ENCODE assay signal across 21 mouse cellular contexts in genomic region chr6:125309406-125309805, GRCm38 (mm10). TPM values are rescaled to one million over a fixed set of nuclear protein-coding genes. Genes with fewer than 3 reads are reported as not detected.
DNase-seq lines count a peak whose midpoint lies in the region; ATAC-seq and TF ChIP-seq lines count a peak whose summit lies in the region.
"Had no signal": no experiment of that assay in that cellular context is flagged by ENCODE, and none has a peak within 500 bp of the region (broad histone marks: within the 10 kb centered on the region; RNA-seq: fewer than 3 reads in every experiment).

No protein-coding gene starts in this region.

- no peaks in the 10 kb centered on the region for H3K9me3 ChIP-seq in heart, embryonic 10.5 days
- H3K9me3 ChIP-seq in stomach, embryonic 16.5 days (replicated peaks; ENCODE audit: control insufficient read depth, low read length): no peaks in the 10 kb centered on the region
- no peaks in the 10 kb centered on the region for H3K9me3 ChIP-seq in stomach, postnatal 0 days (ENCODE audit: control insufficient read depth, low read length)
- H3K9me3 ChIP-seq: heart, embryonic 15.5 days; neural tube, embryonic 13.5 days had no signal

- whole genome bisulfite sequencing in heart, embryonic 10.5 days: 32% methylated on average over 5 of the region's 5 CpGs
- WGBS in stomach, embryonic 16.5 days: 55% methylated on average over 5 of the region's 5 CpGs
- 53% methylated on average over 5 of the region's 5 CpGs for WGBS in stomach, postnatal 0 days

- no peak for ATAC-seq in stomach, embryonic 16.5 days (ENCODE audit: insufficient read depth, low FRiP score)
- no peak for ATAC-seq in stomach, postnatal 0 days (ENCODE audit: low FRiP score, low TSS enrichment)
- no peak for ATAC-seq in inflammation-experienced regulatory T-cells, adult 6 months
- ATAC-seq: forebrain, embryonic 16.5 days had no signal

- H3K4me1 ChIP-seq in heart, embryonic 10.5 days: peaks cover 41% of the 10 kb centered on the region
- H3K4me1 ChIP-seq in stomach, embryonic 16.5 days (ENCODE audit: control insufficient read depth, insufficient read depth, low read length): peaks cover 20% of the 10 kb centered on the region
- H3K4me1 ChIP-seq in stomach, postnatal 0 days (replicated peaks; ENCODE audit: control insufficient read depth, insufficient read depth): peaks cover 18% of the 10 kb centered on the region

- no peaks in the 10 kb centered on the region for H3K27me3 ChIP-seq in heart, embryonic 10.5 days (ENCODE audit: insufficient read depth, poor library complexity, severe bottlenecking)
- H3K27me3 ChIP-seq in stomach, embryonic 16.5 days (ENCODE audit: control insufficient read depth, insufficient read depth, low read length): no peaks in the 10 kb centered on the region
- no peaks in the 10 kb centered on the region for H3K27me3 ChIP-seq in stomach, postnatal 0 days (ENCODE audit: control insufficient read depth, insufficient read depth, low read length)
- H3K27me3 ChIP-seq: heart, embryonic 15.5 days; neural tube, embryonic 13.5 days had no signal

- H3K4me2 ChIP-seq in stomach, embryonic 16.5 days (ENCODE audit: low read depth, low read length): no peak overlapping the region
- H3K4me2 ChIP-seq in stomach, postnatal 0 days (replicated peaks; ENCODE audit: low read depth): no peak overlapping the region
- H3K4me2 ChIP-seq: lung, embryonic 14.5 days had no signal

- TF ChIP-seq CTCF in stomach, postnatal 0 days (IDR thresholded peaks at IDR 0.05; ENCODE audit: low read depth): no peak

- H3K36me3 ChIP-seq in heart, embryonic 10.5 days: peaks cover 52% of the 10 kb centered on the region
- H3K36me3 ChIP-seq in stomach, embryonic 16.5 days (ENCODE audit: control insufficient read depth, insufficient read depth, low read length): peaks cover 14% of the 10 kb centered on the region
- peaks cover 18% of the 10 kb centered on the region for H3K36me3 ChIP-seq in stomach, postnatal 0 days (ENCODE audit: control insufficient read depth, insufficient read depth, low read length)
- H3K36me3 ChIP-seq: neural tube, embryonic 13.5 days had no signal

- no peak for DNase-seq in heart, embryonic 10.5 days (ENCODE audit: low spot score)
- no peak for DNase-seq in heart, adult 11 months
- DNase-seq in kidney, postnatal 25 days: peak; percentile 31 to 59
- no peak for DNase-seq in kidney, adult 11 months
- DNase-seq in stomach, postnatal 0 days (ENCODE audit: low spot score): no peak
- no peak for DNase-seq in frontal cortex, adult 2 months (ENCODE audit: extremely low spot score in 1 of 2, low spot score in 1 of 2)
- DNase-seq: adrenal gland, adult 2 months; cerebellum, adult 8-10 months; heart, postnatal 4 days; liver; lung, postnatal 36 days; spleen, adult 18-20 months; thymus, adult 18-20 months; thymus, postnatal 4 days had no signal

- peak overlapping the region; percentile 62; the same call in 1 of the 2 replicates for H3K27ac ChIP-seq in heart, embryonic 10.5 days
- H3K27ac ChIP-seq in stomach, embryonic 16.5 days (ENCODE audit: low read length): no peak overlapping the region
- no peak overlapping the region for H3K27ac ChIP-seq in stomach, postnatal 0 days (replicated peaks)
- H3K27ac ChIP-seq: heart, embryonic 15.5 days; neural tube, embryonic 13.5 days had no signal

- H3K4me3 ChIP-seq in heart, embryonic 10.5 days: 0 out of 2 replicates have a peak overlapping the region, but pooled peaks have one; percentile 3
- no peak overlapping the region for H3K4me3 ChIP-seq in stomach, embryonic 16.5 days (replicated peaks; ENCODE audit: low read length)
- no peak overlapping the region for H3K4me3 ChIP-seq in stomach, postnatal 0 days (ENCODE audit: low read depth, low read length)
- H3K4me3 ChIP-seq: heart, embryonic 15.5 days; neural tube, embryonic 13.5 days had no signal

- no peak for TF ChIP-seq EP300 in stomach, postnatal 0 days (optimal IDR thresholded peaks at IDR 0.05)

- H3K9ac ChIP-seq in stomach, embryonic 16.5 days (ENCODE audit: low read length): 0 out of 2 replicates have a peak overlapping the region, but pooled peaks have one; percentile 14
- no peak overlapping the region for H3K9ac ChIP-seq in stomach, postnatal 0 days (ENCODE audit: low read length)
- H3K9ac ChIP-seq: heart, embryonic 15.5 days; lung, embryonic 14.5 days; neural tube, embryonic 13.5 days had no signal

RNA-seq across cellular contexts. Expression of gene Ltbr, which starts 4.3 kb away (rescaled TPM):
- 37.8 and 40.4 TPM in 2 replicates for polyA plus RNA-seq in heart, embryonic 10.5 days (2016; fragmentation: Nextera tagmentation; extraction: Ambion mirVana)
- 69.4 and 73.1 TPM in 2 replicates for polyA plus RNA-seq in stomach, embryonic 16.5 days (2015; fragmentation: Nextera tagmentation; extraction: Ambion mirVana)
- 71.5 and 73.0 TPM in 2 replicates for polyA plus RNA-seq in stomach, postnatal 0 days (2015; fragmentation: Nextera tagmentation; extraction: Ambion mirVana)
- 13.2 and 14.2 TPM in 2 replicates for polyA plus RNA-seq in frontal cortex, adult 2 months (2012; rRNA removed)
- polyA plus RNA-seq in inflammation-experienced regulatory T-cells, adult 6 months (2017; shearing (Covaris generic)): under 1 TPM in 2 of 3 experiments, not detected in 1; 0.21 to 0.23 TPM

RNA-seq across cellular contexts. Expression of gene Scnn1a, which starts 11.1 kb away (rescaled TPM):
- 0.65 and 0.98 TPM in 2 replicates for polyA plus RNA-seq in heart, embryonic 10.5 days (2016; fragmentation: Nextera tagmentation; extraction: Ambion mirVana)
- 5.8 and 9.7 TPM in 2 replicates for polyA plus RNA-seq in stomach, embryonic 16.5 days (2015; fragmentation: Nextera tagmentation; extraction: Ambion mirVana)
- polyA plus RNA-seq in stomach, postnatal 0 days (2015; fragmentation: Nextera tagmentation; extraction: Ambion mirVana): 18.5 and 20.6 TPM in 2 replicates
- polyA plus RNA-seq in frontal cortex, adult 2 months (2012; rRNA removed): 1.6 and 1.7 TPM in 2 replicates
- not detected for polyA plus RNA-seq in inflammation-experienced regulatory T-cells, adult 6 months (2017; shearing (Covaris generic))

RNA-seq across cellular contexts. Expression of gene Tuba3a, which starts 23.6 kb away (rescaled TPM):
- 0.09 TPM in 1 of 2 replicates, not detected in the other for polyA plus RNA-seq in heart, embryonic 10.5 days (2016; fragmentation: Nextera tagmentation; extraction: Ambion mirVana)
- polyA plus RNA-seq in stomach, embryonic 16.5 days (2015; fragmentation: Nextera tagmentation; extraction: Ambion mirVana): 0.26 TPM in 1 of 2 replicates, not detected in the other
- 0.08 and 0.15 TPM in 2 replicates for polyA plus RNA-seq in stomach, postnatal 0 days (2015; fragmentation: Nextera tagmentation; extraction: Ambion mirVana)
- not detected in 2 replicates for polyA plus RNA-seq in frontal cortex, adult 2 months (2012; rRNA removed)
- 1 to 10 TPM in 2 of 3 experiments, under 1 TPM in 1; 0.70 to 2.7 (median 2.6) TPM for polyA plus RNA-seq in inflammation-experienced regulatory T-cells, adult 6 months (2017; shearing (Covaris generic))
- polyA plus RNA-seq: adrenal gland, adult 2 months; embryonic facial prominence, embryonic 11.5 days; forebrain, embryonic 16.5 days; neural tube, embryonic 13.5 days had no signal

RNA-seq across cellular contexts. Expression of gene Tnfrsf1a, which starts 39.8 kb away (rescaled TPM):
- 33.6 and 35.3 TPM in 2 replicates for polyA plus RNA-seq in heart, embryonic 10.5 days (2016; fragmentation: Nextera tagmentation; extraction: Ambion mirVana)
- polyA plus RNA-seq in stomach, embryonic 16.5 days (2015; fragmentation: Nextera tagmentation; extraction: Ambion mirVana): 82.6 and 91.1 TPM in 2 replicates
- 75.3 and 77.7 TPM in 2 replicates for polyA plus RNA-seq in stomach, postnatal 0 days (2015; fragmentation: Nextera tagmentation; extraction: Ambion mirVana)
- polyA plus RNA-seq in frontal cortex, adult 2 months (2012; rRNA removed): 16.4 and 18.7 TPM in 2 replicates
- 10 to 100 TPM; 23.3 to 28.5 (median 24.7) TPM for polyA plus RNA-seq in inflammation-experienced regulatory T-cells, adult 6 months (2017; shearing (Covaris generic))

Comparison
In these comparisons a context has a peak if more than half of its experiments do, and no peak if none do; other contexts are left out.
1. DNase-seq: peak in kidney, postnatal 25 days (2 of 2); none in heart, embryonic 10.5 days (single experiment), heart, adult 11 months (single experiment), kidney, adult 11 months (single experiment), stomach, postnatal 0 days (single experiment) and frontal cortex, adult 2 months (0 of 2).
2. RNA of gene Ltbr, which starts 4.3 kb away (polyA plus RNA-seq): 71.5 to 73.0 TPM in stomach, postnatal 0 days, 69.4 to 73.1 TPM in stomach, embryonic 16.5 days, 37.8 to 40.4 TPM in heart, embryonic 10.5 days and 13.2 to 14.2 TPM in frontal cortex, adult 2 months; 0.21 to 0.23 TPM in inflammation-experienced regulatory T-cells, adult 6 months; every median in the first group is over 10 times any median in the second.